Mouse (Mus musculus) neural tube, embryonic 11.5 days (tissue): ENCODE results near the gene Stx8. TPM values are rescaled to one million over a fixed set of nuclear protein-coding genes. Genes with fewer than 3 reads are reported as not detected.

Experiments
- ATAC-seq: fragments of 200-750 bp; cut with Nextera tagmentation; 2 replicates; pipeline ENCODE4 v1.8.0; 2017; ENCODE audit warnings: moderate number of reproducible peaks, mild to moderate bottlenecking, moderate TSS enrichment, moderate library complexity; ENCODE audit not compliant: insufficient read depth, low FRiP score, low TSS enrichment
- DNase-seq: peaks from one replicate; pipeline ENCODE4 v3.0.0-alpha.2; 2015; ENCODE audit warnings: low spot score
- H3K27ac ChIP-seq: fragments of 300-500 bp; sonication (generic); 2 replicates; pipeline ENCODE4 v1.5.1; 2014; ENCODE audit warnings: low read depth, mild to moderate bottlenecking, low read length
- H3K27me3 ChIP-seq: fragments of 300-500 bp; sonication (generic); 2 replicates; pipeline ENCODE4 v1.6.1; 2014; ENCODE audit warnings: mild to moderate bottlenecking, low read length, mixed read lengths; ENCODE audit not compliant: control insufficient read depth, insufficient read depth
- H3K36me3 ChIP-seq: fragments of 300-500 bp; sonication (generic); 2 replicates; pipeline ENCODE4 v1.6.1; 2014; ENCODE audit warnings: mild to moderate bottlenecking, low read length, moderate library complexity, mixed read lengths; ENCODE audit not compliant: control insufficient read depth, insufficient read depth
- H3K4me1 ChIP-seq: fragments of 300-500 bp; sonication (generic); 2 replicates; pipeline ENCODE4 v1.6.1; 2014; ENCODE audit warnings: low read length, mixed read lengths; ENCODE audit not compliant: control insufficient read depth, insufficient read depth
- H3K4me2 ChIP-seq: fragments of 300-500 bp; sonication (generic); 2 replicates; pipeline ENCODE4 v1.6.1; 2014; ENCODE audit warnings: low read depth, mild to moderate bottlenecking, moderate library complexity
- H3K4me3 ChIP-seq: fragments of 300-500 bp; sonication (generic); 2 replicates; pipeline ENCODE4 v1.5.1; 2014; ENCODE audit warnings: low read depth, low read length
- H3K9ac ChIP-seq: fragments of 300-500 bp; sonication (generic); 2 replicates; pipeline ENCODE4 v1.6.1; 2014; ENCODE audit warnings: mild to moderate bottlenecking, low read length
- H3K9me3 ChIP-seq: fragments of 300-500 bp; sonication (generic); 2 replicates; pipeline ENCODE4 v1.6.1; 2016; ENCODE audit warnings: low read length; ENCODE audit not compliant: control insufficient read depth
- WGBS: fragments of 180-500 bp; shearing (Covaris S2); extraction: QIAGEN DNeasy Blood & Tissue Kit; methylation state at CpG from one replicate; pipeline ENCODE4 v1.1.7; 2014; 5-methylcytosine and 5-hydroxymethylcytosine counted together
- polyA plus RNA-seq: library from polyadenylated mRNA; unstranded; fragments of >200 nt; fragmentation: Nextera tagmentation; extraction: Ambion mirVana; gene quantifications from 2 replicates; pipeline ENCODE4 v1.2.1, GENCODE M21; 2014

The Stx8 gene
- polyA plus RNA-seq, 1 experiment from 2014 or later: 50.5 TPM

- no peak for ATAC-seq
- H3K27ac ChIP-seq: no peak overlapping the region
- 96% methylated on average over 7 of the region's 7 CpGs for WGBS
- no peaks in the 10 kb centered on the region; the same call in 1 of the 2 replicates for H3K36me3 ChIP-seq
- H3K27me3 ChIP-seq: no peaks in the 10 kb centered on the region
- no peak overlapping the region for H3K9ac ChIP-seq
- peaks cover 28% of the 10 kb centered on the region for H3K4me1 ChIP-seq
- H3K4me3 ChIP-seq: no peak overlapping the region
- no peak for DNase-seq
- H3K4me2 ChIP-seq: no peak overlapping the region
- no peaks in the 10 kb centered on the region for H3K9me3 ChIP-seq
These were observed 256.2 kb downstream of the Stx8 start for GRCm38 (mm10) chr11:68222209-68222608.

GRCm38 (mm10) chr11:68223143-68223542, 257.1 kb downstream of the Stx8 start:
- Histone ChIP-seq H3K9ac (no peak overlapping the region), H3K36me3 (no peaks in the 10 kb centered on the region; the same call in 1 of the 2 replicates), H3K4me2 (no peak overlapping the region), H3K27ac (no peak overlapping the region), H3K4me3 (no peak overlapping the region), H3K4me1 (peaks cover 30% of the 10 kb centered on the region), H3K27me3 (no peaks in the 10 kb centered on the region), H3K9me3 (no peaks in the 10 kb centered on the region)
- 78% methylated on average over 13 of the region's 13 CpGs for WGBS
- no peak for ATAC-seq
- DNase-seq: no peak

GRCm38 (mm10) chr11:68226654-68227057, 260.7 kb downstream of the Stx8 start:
- 0 out of 2 replicates have a peak overlapping the region, but pooled peaks have one; percentile 17 for H3K27ac ChIP-seq
- ATAC-seq (no peak), DNase-seq (no peak)
- 35% methylated on average over 5 of the region's 5 CpGs for WGBS
- no peak overlapping the region for H3K4me3 ChIP-seq
- H3K36me3 ChIP-seq: no peaks in the 10 kb centered on the region; the same call in 1 of the 2 replicates
- H3K9me3 ChIP-seq: no peaks in the 10 kb centered on the region
- H3K4me2 ChIP-seq: no peak overlapping the region
- no peak overlapping the region for H3K9ac ChIP-seq
- peaks cover 21% of the 10 kb centered on the region for H3K4me1 ChIP-seq
- H3K27me3 ChIP-seq: no peaks in the 10 kb centered on the region

- no peak for DNase-seq
- Histone ChIP-seq H3K36me3 (no peaks in the 10 kb centered on the region; the same call in 1 of the 2 replicates), H3K4me1 (peaks cover 21% of the 10 kb centered on the region), H3K27me3 (no peaks in the 10 kb centered on the region), H3K27ac (no peak overlapping the region), H3K9me3 (no peaks in the 10 kb centered on the region), H3K9ac (no peak overlapping the region), H3K4me3 (no peak overlapping the region), H3K4me2 (no peak overlapping the region)
- no peak for ATAC-seq
- WGBS: 90% methylated on average over 6 of the region's 6 CpGs
These were observed 261.8 kb downstream of the Stx8 start for GRCm38 (mm10) chr11:68227837-68228236.

GRCm38 (mm10) chr11:68228941-68229665, 263.1 kb downstream of the Stx8 start:
- DNase-seq: no peak

GRCm38 (mm10) chr11:68231558-68231957, 265.6 kb downstream of the Stx8 start:
- H3K4me3 ChIP-seq: no peak overlapping the region
- H3K27me3 ChIP-seq: peaks cover 8% of the 10 kb centered on the region
- 89% methylated on average over 5 of the region's 5 CpGs for WGBS
- ATAC-seq (no peak), DNase-seq (no peak)
- no peak overlapping the region for H3K27ac ChIP-seq
- peaks cover 18% of the 10 kb centered on the region for H3K4me1 ChIP-seq
- H3K36me3 ChIP-seq: no peaks in the 10 kb centered on the region
- H3K4me2 ChIP-seq: no peak overlapping the region
- no peak overlapping the region for H3K9ac ChIP-seq
- no peaks in the 10 kb centered on the region for H3K9me3 ChIP-seq

More at GRCm38 (mm10) chr11:68228941-68229665, 263.1 kb downstream of the Stx8 start:
- no peak overlapping the region for H3K9ac ChIP-seq
- ATAC-seq: no peak
- H3K27ac ChIP-seq: no peak overlapping the region
- H3K36me3 ChIP-seq: no peaks in the 10 kb centered on the region
- 0 out of 2 replicates have a peak, but pooled peaks cover 2% of the 10 kb centered on the region for H3K27me3 ChIP-seq
- WGBS: 54% methylated on average over 18 of the region's 18 CpGs
- no peak overlapping the region for H3K4me2 ChIP-seq
- H3K9me3 ChIP-seq: no peaks in the 10 kb centered on the region
- peaks cover 21% of the 10 kb centered on the region for H3K4me1 ChIP-seq
- H3K4me3 ChIP-seq: no peak overlapping the region

GRCm38 (mm10) chr11:68233469-68233965, 267.5 kb downstream of the Stx8 start:
- Histone ChIP-seq H3K36me3 (no peaks in the 10 kb centered on the region), H3K27ac (no peak overlapping the region), H3K4me1 (peaks cover 5% of the 10 kb centered on the region; the same call in 1 of the 2 replicates), H3K4me2 (no peak overlapping the region), H3K27me3 (peaks cover 25% of the 10 kb centered on the region), H3K4me3 (no peak overlapping the region), H3K9ac (no peak overlapping the region), H3K9me3 (no peaks in the 10 kb centered on the region)
- no peak for DNase-seq
- 86% methylated on average over 9 of the region's 9 CpGs for WGBS
- ATAC-seq: no peak

GRCm38 (mm10) chr11:68239756-68240155, 273.8 kb downstream of the Stx8 start:
- peaks cover 4% of the 10 kb centered on the region; the same call in 1 of the 2 replicates for H3K4me1 ChIP-seq
- H3K27me3 ChIP-seq: peaks cover 26% of the 10 kb centered on the region
- no peaks in the 10 kb centered on the region for H3K9me3 ChIP-seq
- 0 out of 2 replicates have a peak, but pooled peaks cover 2% of the 10 kb centered on the region for H3K36me3 ChIP-seq
- ATAC-seq: no peak
- H3K27ac ChIP-seq: no peak overlapping the region
- no peak overlapping the region for H3K4me3 ChIP-seq
- no peak overlapping the region for H3K4me2 ChIP-seq
- DNase-seq: no peak
- H3K9ac ChIP-seq: no peak overlapping the region
- 9% methylated on average over 5 of the region's 5 CpGs for WGBS
